Mouse (Mus musculus) spleen, postnatal 36 days (tissue): ENCODE results near the gene Rspry1.
A peak's percentile ranks its signal among the peaks of the same experiment; 100 is the strongest.

ENCODE experiments used
- DNase-seq, 2 experiments: peaks; one replicate each; pipeline ENCODE4 v3.0.0; 2022; ENCODE audit warnings: low spot score in 2 of 2, mixed read lengths in 1 of 2

The Rspry1 gene

DNA sequence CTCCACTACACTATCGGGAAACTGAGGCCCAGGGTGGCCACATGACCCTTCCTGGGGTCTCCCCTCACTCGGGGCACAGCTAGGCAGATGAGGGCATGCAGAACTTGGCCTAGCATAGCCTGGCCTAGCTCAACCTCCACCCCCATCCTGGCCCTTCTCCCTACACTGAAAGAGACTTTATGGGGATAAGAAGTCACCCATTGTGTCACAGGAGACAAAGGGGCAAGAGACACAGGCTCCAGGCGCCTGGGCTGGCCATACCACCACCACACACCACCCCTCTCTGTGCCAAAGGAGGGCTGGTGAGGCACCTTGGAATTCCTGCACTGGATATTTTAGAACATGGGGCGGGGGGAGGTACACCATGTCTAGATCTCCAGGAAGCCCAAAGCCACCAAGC is 82.5 kb downstream of the Rspry1 start:
- DNase-seq: no peak

- DNase-seq: no peak
Observed at GRCm38 (mm10) chr8:94685953-94686352, 84.2 kb downstream of the Rspry1 start.

DNA sequence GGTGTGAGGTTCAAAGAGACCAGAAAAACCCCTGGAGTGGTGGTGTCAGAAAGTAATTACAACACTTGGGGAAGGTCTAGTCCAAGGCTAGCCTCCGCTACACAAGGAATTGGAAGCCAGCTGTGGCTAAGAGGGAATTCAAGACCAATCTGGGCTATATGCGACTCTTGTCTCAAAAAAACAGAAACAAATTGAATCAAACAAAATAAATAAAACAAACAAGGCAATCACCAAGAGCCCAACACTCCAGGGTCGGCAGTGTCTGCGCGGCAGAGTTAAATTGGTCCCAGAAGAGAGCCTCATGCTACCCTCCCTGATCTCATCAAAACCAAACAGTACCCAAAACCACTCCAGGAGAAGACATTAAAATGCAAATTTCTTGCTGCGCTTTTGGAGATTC is 93.0 kb downstream of the Rspry1 start:
- DNase-seq: no peak

DNA sequence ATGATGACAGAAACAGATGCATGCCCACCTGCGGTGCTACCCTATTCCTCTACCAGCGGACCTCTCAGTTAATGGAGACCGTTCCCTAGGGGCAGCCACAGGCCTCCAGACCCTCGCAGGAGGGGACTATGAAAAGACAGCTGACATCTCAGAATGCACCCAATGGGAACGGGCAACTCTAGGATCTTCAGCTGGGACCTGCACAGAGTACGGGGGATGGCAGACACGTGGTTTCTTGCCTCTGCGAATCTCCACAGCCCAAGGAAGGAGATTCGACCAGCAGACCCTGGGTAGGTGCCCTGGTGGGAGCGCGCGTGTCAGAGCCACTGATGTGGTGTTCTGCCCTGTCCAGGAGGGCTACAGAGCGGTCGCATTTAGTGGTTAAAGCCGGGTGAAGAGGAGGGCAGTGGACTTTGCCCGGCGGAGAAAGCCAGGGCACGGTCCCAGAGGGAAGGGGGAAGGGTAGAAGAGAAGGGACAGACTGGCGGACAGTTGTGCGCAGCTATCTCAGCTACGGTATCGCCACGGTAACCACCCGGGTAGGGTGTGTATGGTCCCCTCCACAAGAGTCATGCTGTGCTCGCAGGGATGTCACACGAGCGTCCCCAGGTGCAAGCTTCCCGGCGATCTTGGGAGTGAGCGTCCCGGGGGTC is 93.7 kb downstream of the Rspry1 start:
- no peak for DNase-seq

GRCm38 (mm10) chr8:94695994-94696384 is 94.3 kb downstream of the Rspry1 start, which contains the start of gene Pllp:
TSS of gene Pllp (minus strand) at chr8:94696278.
- peak; percentile 34 to 45 for DNase-seq

DNA sequence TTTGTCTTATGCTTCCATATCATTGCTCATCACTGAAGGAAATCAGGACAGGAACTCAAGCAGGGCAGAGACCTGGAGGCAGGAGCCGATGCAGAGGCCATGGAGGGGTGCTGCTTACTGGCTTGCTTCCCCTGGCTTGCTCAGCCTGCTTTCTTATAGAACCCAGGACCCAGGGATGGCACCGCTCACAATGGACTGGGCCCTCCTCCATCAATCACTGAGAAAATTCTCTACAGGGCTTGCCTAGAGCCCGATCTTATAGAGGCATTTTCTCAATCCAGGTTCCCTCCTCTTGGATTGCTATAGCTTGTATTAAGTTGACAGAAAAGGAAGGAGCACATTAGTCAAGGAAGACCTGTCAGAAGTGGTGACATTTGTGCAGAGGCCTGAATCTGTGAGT is 94.8 kb downstream of the Rspry1 start:
- no peak for DNase-seq

DNA sequence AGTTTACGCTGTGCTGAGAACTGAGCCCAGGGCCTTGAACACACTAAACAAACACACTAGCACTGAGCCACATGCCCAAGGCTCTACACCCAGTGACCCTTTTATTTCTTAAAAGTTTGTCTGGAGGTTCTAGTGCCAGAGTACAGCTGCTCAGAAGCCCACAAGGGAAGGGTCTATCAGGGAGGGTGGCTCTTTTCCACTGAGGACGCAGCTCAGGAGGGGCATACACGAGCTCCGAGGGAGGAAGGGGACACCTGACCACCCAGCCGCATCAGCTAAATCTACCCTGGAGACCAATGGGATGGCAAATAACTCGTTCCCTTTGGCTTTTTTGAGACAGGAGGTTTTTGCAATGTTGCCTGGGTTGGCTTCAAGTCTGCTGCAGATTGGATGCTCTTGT is 96.2 kb downstream of the Rspry1 start:
- DNase-seq: no peak

- no peak for DNase-seq
Observed at GRCm38 (mm10) chr8:94699366-94699765, 97.6 kb downstream of the Rspry1 start.

DNA sequence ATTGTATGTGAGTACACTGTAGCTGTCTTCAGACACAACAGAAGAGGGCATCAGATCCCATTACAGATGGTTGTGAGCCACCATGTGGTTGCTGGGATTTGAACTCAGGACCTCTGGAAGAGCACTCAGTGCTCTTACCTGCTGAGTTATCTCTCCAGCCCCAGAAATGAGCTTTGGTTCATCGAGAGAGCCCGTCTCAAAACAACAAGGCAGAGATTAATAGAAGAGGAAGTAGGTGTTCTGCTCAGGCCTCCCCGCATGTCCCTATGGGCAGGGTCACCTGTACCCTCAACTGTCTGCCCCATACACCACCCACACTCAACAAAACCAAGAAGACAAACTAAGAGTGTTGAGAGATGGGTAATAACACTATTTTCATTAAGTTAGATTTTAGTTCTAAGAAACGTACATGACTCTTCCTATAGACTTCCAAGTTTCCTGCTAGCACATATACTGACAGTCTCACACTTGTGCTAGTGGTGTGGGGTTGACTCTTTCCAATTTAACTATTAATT is 98.7 kb downstream of the Rspry1 start:
- no peak for DNase-seq

- no peak for DNase-seq
Observed at GRCm38 (mm10) chr8:94702156-94702555, 100.4 kb downstream of the Rspry1 start.

DNA sequence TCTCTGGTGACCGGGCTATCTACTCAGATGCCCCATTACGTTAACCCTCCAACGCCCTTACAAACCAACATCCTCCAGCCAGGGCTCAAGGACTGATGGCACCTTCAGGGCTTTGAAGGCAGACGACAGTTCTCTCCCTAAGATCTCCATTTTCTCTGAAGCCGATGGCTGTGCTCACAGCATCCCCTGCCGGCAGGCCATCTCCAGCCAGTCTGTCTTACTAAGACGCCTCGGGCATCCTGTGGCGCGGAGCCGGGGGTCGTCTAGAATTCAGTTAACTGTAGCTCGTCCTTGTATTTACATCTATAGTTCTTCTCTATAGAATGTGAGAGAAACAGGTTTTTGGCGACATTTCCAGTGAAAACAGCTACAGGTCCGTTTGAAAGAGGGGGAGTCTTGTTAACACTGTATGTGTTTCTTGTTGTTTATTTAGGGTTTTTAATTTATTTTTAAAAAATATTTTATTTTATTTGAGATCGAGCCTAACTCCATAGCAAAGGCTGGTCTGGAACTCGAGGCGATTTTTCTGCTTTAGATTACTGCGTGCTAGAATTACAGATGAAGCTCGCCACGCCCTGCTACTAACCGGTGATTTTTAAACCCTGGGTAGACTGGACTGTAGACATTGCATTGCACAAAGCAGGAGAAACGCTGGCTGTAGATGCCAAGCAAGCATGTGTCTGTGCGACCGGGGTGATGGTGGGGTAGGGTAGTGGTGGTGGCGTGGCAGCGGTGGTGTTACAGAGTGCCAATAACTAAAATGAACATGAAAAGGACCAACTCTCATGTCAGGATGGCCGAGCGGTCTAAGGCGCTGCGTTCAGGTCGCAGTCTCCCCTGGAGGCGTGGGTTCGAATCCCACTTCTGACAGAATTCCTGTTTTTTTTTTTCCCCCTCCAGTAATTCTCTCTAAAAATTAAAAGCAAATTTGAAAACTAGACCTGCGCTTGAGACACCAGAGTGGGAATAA is 101.4 kb downstream of the Rspry1 start:
- DNase-seq: peak; percentile 77 to 78

- peak; percentile 92 to 94 for DNase-seq
Observed at GRCm38 (mm10) chr8:94703972-94704668, 102.4 kb downstream of the Rspry1 start.

DNA sequence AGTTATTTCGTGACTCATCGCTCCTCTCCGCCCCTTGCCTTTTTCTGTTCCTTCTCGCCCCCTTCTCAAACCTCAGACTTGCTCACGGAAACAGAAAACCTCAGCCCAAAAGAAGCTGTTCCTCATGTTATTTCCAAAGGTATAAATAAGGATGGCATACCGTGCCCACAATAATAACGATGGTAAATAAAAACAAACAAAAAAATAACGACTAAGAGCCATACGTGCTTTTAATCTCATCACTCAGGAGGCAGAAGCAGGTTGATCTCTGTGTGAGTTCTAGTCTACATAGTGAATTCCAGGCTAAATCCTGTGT is 102.9 kb downstream of the Rspry1 start:
- no peak for DNase-seq

- no peak for DNase-seq
Observed at GRCm38 (mm10) chr8:94705581-94706245, 104.0 kb downstream of the Rspry1 start.

DNA sequence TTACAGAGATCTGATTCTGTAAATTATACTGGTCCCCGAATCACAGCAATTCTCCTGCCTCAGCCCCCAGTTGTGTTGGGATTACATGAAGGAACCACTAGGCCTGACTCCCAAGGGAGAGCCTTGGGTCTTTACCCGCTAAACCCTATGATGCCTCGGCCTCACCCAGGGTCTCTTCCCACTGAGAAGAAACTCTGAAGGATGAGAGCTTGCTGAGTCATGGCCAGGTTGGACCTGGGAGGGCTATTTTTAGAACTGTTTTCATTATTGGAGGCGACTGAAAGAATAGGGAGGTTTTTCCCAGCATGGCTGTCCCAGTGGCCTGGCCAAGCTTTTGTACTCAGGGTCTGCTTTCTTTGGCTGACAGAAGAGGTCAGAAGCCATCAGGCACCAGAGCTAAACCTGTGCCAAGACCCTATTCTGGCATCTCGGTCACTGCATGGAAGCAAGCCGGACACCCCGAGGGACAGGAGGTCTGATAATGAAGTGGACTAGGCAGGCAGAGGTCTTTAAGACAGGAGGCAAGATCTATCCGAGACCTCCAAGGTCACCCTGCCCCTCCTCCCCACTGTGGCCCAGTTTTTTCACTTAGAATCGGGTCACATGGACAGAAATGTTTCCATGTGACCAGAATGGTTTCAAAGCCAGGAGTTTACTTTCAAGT is 105.1 kb downstream of the Rspry1 start:
- no peak for DNase-seq
